Mouse (Mus musculus) hindbrain, embryonic 10.5 days (tissue): ENCODE measurements at regions not wholly inside any gene's neighbourhood (a gene's known extent, or its start where the extent isn't known, plus 50 kb on each side); places are given as distances from the start of the nearest gene placed in this dataset.
A peak's percentile ranks its signal among the peaks of the same experiment; 100 is the strongest.

Experiments used
- DNase-seq: peaks from one replicate; pipeline ENCODE4 v3.0.0-alpha.2; 2017; ENCODE audit warnings: low spot score
- H3K27ac ChIP-seq: fragments of 300-500 bp; sonication (generic); 2 replicates; pipeline ENCODE4 v1.5.1; 2016; ENCODE audit warnings: mild to moderate bottlenecking, moderate library complexity
- H3K27me3 ChIP-seq: fragments of 300-500 bp; sonication (generic); 2 replicates; pipeline ENCODE4 v1.6.1; 2016; ENCODE audit warnings: mild to moderate bottlenecking; ENCODE audit not compliant: poor library complexity, insufficient read depth, severe bottlenecking
- H3K36me3 ChIP-seq: fragments of 300-500 bp; sonication (generic); 2 replicates; pipeline ENCODE4 v1.6.1; 2016; ENCODE audit warnings: mild to moderate bottlenecking, moderate library complexity
- H3K4me1 ChIP-seq: fragments of 300-500 bp; sonication (generic); replicated peaks from 2 replicates; pipeline ENCODE4 v1.6.1; 2016; ENCODE audit warnings: mild to moderate bottlenecking
- H3K4me3 ChIP-seq: fragments of 300-500 bp; sonication (generic); 2 replicates; pipeline ENCODE4 v1.5.1; 2016; ENCODE audit warnings: mild to moderate bottlenecking, moderate library complexity
- H3K9me3 ChIP-seq: fragments of 300-500 bp; sonication (generic); 2 replicates; pipeline ENCODE4 v1.6.1; 2016; ENCODE audit warnings: mild to moderate bottlenecking, moderate library complexity
- WGBS: fragments of 180-500 bp; shearing (Covaris S2); methylation state at CpG from one replicate; pipeline ENCODE4 v1.1.7; 2016; 5-methylcytosine and 5-hydroxymethylcytosine counted together

DNA sequence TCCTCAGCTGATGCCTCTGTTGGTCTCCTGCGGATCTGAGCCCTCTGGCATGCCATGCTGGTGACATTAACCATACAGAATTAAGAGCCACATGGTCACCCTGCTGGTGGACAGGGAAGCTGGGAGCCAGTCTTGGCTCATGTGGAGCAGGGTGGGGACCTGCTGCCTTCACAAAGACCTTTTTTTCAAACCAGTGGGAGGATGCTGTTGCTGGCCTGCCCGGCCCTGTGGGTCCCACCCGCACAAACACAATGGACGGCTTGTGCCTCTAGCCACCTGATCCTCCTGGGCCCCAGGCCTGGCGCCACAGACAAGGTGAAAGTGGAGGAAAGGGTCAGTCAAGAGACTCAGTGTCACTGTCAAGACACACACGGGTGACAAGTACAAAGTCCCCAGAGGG, 73.4 kb downstream of the Sik1 start:
- no peak overlapping the region for H3K4me3 ChIP-seq
- no peaks in the 10 kb centered on the region for H3K36me3 ChIP-seq
- DNase-seq = no peak
- no peaks in the 10 kb centered on the region for H3K27me3 ChIP-seq
- WGBS = 80% methylated on average over 6 of the region's 6 CpGs
- H3K4me1 ChIP-seq = peaks cover 35% of the 10 kb centered on the region
- no peaks in the 10 kb centered on the region for H3K9me3 ChIP-seq
- H3K27ac ChIP-seq = 0 out of 2 replicates have a peak overlapping the region, but pooled peaks have one; percentile 18

DNA sequence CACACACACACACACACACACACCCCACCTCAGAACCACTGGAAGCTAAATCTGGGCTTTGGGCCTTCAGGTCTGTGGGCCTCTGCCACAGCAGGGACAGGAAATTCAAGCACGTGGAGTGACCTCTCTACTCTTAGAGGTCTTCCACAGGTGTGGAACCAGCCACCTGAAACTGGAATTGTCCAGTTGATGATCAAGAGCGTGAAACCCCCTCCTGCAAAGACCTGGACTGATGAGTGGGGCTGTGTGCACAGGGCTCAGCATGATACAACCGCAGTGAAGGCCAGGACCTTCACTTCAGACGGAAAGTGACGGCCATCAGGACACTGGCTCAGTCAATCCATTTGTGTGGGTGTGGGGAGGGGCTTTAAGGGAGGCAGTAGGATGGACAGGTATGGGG, 72.5 kb downstream of the Sik1 start:
- 92% methylated on average over 5 of the region's 5 CpGs for WGBS
- H3K27me3 ChIP-seq = peaks cover 7% of the 10 kb centered on the region; the same call in 1 of the 2 replicates
- DNase-seq = no peak

DNA sequence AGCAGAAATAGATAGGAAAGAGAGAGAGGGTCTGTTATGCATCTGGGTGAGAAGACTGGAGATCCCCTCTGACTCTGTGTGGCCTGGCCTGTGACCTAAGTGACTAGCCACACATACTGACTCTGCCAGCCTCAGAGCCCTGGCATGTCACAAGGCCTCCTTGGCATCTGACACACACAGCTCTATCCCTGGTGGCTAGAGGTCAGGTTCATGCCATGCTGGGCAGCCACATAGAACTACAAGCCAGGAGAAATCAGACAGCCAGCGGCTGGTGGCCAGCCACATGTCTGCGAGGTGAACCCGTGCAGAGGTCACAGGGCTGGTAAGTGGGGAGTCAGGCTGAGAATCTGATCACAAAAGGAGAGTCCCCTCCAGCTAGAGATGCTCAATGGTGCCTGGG, 67.3 kb downstream of the Sik1 start:
- Histone ChIP-seq H3K9me3 (no peaks in the 10 kb centered on the region), H3K27ac (peak overlapping the region; percentile 70), H3K4me1 (peaks cover 48% of the 10 kb centered on the region), H3K36me3 (no peaks in the 10 kb centered on the region), H3K27me3 (peaks cover 20% of the 10 kb centered on the region; the same call in 1 of the 2 replicates), H3K4me3 (no peak overlapping the region)
- DNase-seq = no peak
- WGBS = 81% methylated on average over 3 of the region's 3 CpGs

More for the DNA sequence above, 72.5 kb downstream of the Sik1 start:
- H3K9me3 ChIP-seq = no peaks in the 10 kb centered on the region
- H3K27ac ChIP-seq = 0 out of 2 replicates have a peak overlapping the region, but pooled peaks have one; percentile 2
- no peaks in the 10 kb centered on the region for H3K36me3 ChIP-seq
- H3K4me1 ChIP-seq = peaks cover 27% of the 10 kb centered on the region
- no peak overlapping the region for H3K4me3 ChIP-seq

DNA sequence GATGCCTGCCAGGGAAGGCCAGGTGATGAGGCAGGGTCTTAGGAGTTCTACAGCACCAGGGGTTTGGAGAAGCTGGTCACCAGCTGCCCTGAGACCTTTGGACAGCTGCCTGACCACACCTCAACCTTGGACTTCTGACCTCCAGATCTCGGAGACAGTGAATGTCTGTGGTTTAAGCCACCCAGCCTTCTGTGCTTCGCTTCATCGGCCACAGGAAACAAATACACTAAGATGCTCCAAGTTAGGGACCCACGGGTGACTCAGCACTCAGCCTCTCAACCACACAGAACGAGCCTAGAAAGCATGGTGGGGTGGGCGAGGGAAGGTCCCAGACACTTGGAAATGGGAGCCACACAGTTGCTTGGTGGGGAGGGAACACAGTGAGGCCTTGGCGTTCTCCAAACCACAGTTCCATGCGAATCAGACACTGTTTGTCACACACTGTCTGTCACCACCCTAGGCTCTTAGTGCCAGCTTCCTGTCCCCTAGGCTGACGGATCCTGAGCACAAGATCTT, 66.5 kb downstream of the Sik1 start:
- Histone ChIP-seq H3K36me3 (no peaks in the 10 kb centered on the region), H3K4me3 (no peak overlapping the region), H3K9me3 (no peaks in the 10 kb centered on the region), H3K27me3 (peaks cover 20% of the 10 kb centered on the region; the same call in 1 of the 2 replicates), H3K27ac (peak overlapping the region; percentile 70), H3K4me1 (peaks cover 57% of the 10 kb centered on the region)
- 78% methylated on average over 9 of the region's 9 CpGs for WGBS
- DNase-seq = no peak

DNA sequence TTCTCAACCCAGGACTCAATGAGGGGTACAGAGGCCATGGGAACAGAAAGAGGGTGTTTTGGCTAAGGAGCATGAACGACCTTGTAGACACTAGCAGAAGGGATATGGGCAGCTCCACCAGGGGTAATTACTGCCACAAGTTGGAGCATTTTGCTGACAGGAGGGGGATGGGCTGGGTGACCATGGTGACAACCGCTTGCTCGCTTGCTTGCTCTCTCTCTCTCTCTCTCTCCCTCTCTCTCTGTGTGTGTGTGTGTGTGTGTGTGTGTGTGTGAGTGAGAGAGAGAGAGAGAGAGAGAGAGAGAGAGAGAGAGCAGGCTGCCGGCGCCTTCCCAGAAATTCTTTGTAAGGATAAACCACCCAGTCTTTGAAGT, 65.7 kb downstream of the Sik1 start:
- Histone ChIP-seq H3K36me3 (no peaks in the 10 kb centered on the region), H3K27ac (peak overlapping the region; percentile 87), H3K27me3 (peaks cover 22% of the 10 kb centered on the region; the same call in 1 of the 2 replicates), H3K4me1 (peaks cover 61% of the 10 kb centered on the region), H3K9me3 (no peaks in the 10 kb centered on the region), H3K4me3 (peak overlapping the region; percentile 35; the same call in 1 of the 2 replicates)
- DNase-seq = peak; percentile 75
- WGBS = 4% methylated on average over 5 of the region's 5 CpGs

DNA sequence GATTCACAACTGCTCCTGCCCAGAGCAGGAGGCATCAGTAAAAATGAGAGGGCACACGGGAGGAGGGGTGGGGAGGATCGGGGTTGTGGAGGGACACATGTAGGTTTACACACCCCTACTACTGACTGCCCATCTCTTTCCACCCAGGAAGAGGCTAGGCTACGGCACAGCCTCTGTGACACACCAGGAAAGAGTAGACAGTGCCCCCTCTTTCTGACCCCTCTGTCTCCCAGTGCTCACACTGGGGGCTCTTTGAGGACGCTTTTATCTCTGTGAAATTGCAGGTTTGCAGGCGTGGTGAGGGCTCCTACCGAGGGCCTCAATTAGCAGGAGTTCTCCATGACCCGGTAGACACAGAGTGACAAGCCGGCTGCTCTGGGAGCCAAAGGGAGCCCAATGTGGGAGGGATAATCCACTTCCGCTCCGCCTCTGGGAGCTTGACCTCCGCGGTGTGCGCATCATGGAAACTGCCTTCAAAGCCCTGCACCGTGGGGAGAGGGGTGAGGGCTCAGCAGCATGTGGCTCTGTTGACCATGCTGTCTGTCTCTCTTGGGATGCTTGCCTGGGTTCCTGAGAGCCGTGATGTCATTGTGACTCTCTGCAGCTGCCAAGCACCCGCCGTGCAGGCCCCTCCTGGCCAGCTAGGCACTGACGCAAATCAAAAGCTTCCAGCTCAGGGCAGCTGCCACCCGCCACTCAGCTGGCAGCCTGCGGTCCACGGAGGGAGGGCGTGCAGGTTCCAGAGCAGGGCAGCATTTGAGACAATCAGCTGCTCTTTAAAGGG, 65.1 kb downstream of the Sik1 start:
- Histone ChIP-seq H3K9me3 (no peaks in the 10 kb centered on the region), H3K4me1 (peaks cover 61% of the 10 kb centered on the region), H3K27ac (peak overlapping the region; percentile 87), H3K4me3 (peak overlapping the region; percentile 35), H3K36me3 (no peaks in the 10 kb centered on the region), H3K27me3 (peaks cover 22% of the 10 kb centered on the region; the same call in 1 of the 2 replicates)
- DNase-seq = peak; percentile 69
- WGBS = 7% methylated on average over 22 of the region's 22 CpGs

DNA sequence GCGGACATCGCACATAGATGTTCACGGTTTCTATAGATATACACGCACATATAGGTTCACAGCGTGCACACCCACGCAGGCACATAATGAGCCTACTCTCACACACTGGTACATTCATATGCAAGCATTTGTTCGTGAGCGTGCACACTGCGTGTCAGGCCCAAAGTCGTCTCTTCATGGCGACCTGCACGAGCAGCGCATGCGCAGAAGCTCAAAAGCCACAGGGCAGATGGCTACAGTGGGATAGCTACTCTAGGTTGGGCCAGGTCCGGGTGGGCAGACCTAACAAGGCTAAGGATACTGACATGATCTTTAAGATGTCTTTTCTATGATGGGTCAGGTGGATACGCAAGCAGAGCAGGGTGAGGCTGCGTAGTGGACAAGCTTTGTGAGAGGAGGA, 63.9 kb downstream of the Sik1 start:
- Histone ChIP-seq H3K36me3 (no peaks in the 10 kb centered on the region), H3K27ac (peak overlapping the region; percentile 87), H3K4me1 (peaks cover 61% of the 10 kb centered on the region), H3K4me3 (no peak overlapping the region), H3K27me3 (peaks cover 22% of the 10 kb centered on the region; the same call in 1 of the 2 replicates), H3K9me3 (no peaks in the 10 kb centered on the region)
- DNase-seq = no peak
- 93% methylated on average over 17 of the region's 17 CpGs for WGBS

DNA sequence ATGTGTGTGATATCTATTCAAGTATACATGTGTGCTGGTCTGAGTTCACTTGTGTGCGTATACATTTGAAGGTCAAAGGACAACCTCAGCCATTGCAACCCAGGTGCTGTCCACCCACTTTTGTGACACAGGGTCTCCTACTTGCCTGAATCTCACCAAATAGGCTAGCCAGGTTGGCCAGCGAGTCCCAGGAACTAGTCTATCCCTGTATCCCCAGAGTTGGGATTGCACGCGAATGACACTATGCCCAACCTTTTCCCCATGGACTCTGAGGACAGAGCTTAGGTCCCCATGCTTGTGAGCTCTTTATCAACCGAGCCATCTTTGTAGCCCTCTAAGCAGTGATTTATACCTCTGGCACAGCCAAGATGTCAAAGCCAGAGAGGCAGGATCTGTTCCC, 62.6 kb downstream of the Sik1 start:
- no peak for DNase-seq
- Histone ChIP-seq H3K27me3 (peaks cover 16% of the 10 kb centered on the region; the same call in 1 of the 2 replicates), H3K27ac (peak overlapping the region; percentile 36; the same call in 1 of the 2 replicates), H3K4me1 (peaks cover 61% of the 10 kb centered on the region), H3K36me3 (no peaks in the 10 kb centered on the region), H3K4me3 (no peak overlapping the region), H3K9me3 (no peaks in the 10 kb centered on the region)
- 87% methylated on average over 5 of the region's 5 CpGs for WGBS

DNA sequence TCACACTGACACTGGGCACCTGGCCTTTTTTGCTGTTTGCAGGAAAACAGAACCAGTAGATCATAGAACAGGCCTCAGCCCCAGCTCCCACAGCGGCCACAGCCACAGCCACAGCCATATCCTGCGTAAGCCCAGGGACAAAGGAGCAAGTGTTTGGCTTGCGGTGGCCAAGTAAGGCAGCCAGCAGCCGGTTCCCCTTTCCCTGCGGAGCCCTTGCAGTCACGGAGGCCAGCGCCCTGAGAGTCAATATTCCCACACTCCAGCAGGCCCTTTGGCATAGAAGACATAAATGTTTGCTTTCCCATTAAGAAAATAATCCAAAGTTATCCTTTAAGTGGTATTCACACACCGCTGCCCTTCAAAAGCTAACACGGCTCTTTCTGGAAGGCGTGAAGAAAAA, 62.1 kb downstream of the Sik1 start:
- H3K9me3 ChIP-seq = no peaks in the 10 kb centered on the region
- no peaks in the 10 kb centered on the region for H3K36me3 ChIP-seq
- peak overlapping the region; percentile 36; the same call in 1 of the 2 replicates for H3K27ac ChIP-seq
- H3K4me1 ChIP-seq = peaks cover 57% of the 10 kb centered on the region
- no peak for DNase-seq
- H3K27me3 ChIP-seq = peaks cover 14% of the 10 kb centered on the region; the same call in 1 of the 2 replicates
- WGBS = 65% methylated on average over 10 of the region's 10 CpGs
- H3K4me3 ChIP-seq = no peak overlapping the region

DNA sequence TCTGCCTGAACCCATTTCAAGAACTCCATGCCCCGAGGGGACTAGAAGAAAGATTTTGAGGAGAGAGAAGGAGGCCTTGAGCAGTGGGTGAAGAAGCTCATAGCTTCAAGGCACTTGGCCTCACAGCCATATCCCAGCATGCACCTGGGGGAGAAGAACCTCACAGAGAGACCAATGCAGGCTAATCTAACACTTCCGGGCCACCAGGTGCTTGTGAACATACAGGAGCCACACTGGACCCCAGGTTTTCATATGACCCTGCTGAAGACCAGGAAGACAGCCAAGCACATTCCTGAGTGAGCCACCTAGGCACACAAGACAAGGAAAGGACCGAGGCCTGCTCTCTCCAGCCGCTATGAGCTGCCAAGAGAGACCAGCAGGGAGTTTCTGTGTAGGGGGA, 61.6 kb downstream of the Sik1 start:
- no peak for DNase-seq
- WGBS = 79% methylated on average over 4 of the region's 4 CpGs
- Histone ChIP-seq H3K4me3 (no peak overlapping the region), H3K27ac (0 out of 2 replicates have a peak overlapping the region, but pooled peaks have one; percentile 36), H3K36me3 (no peaks in the 10 kb centered on the region), H3K9me3 (no peaks in the 10 kb centered on the region), H3K4me1 (peaks cover 53% of the 10 kb centered on the region), H3K27me3 (peaks cover 14% of the 10 kb centered on the region; the same call in 1 of the 2 replicates)
